Mouse (Mus musculus) testis, postnatal 10 days (tissue): ENCODE data around the gene Gm21440.
"Not testable (repeated sequence)": the region's sequence is repeated elsewhere in the genome, so short reads cannot be mapped to it uniquely, and the experiment has no call there.

Experiments used
- DNase-seq: peaks from one replicate; pipeline ENCODE4 v3.0.0; 2021; ENCODE audit warnings: low spot score

Gene Gm21440

GRCm38 (mm10) chrY:13252091-13252490 is at the start of gene Gm21440, which contains the start of gene Gm21454:
Gene Gm21440, plus strand, starts transcription at chrY:13252391.
Gene Gm21454, plus strand, starts transcription at chrY:13252442.
- not testable (repeated sequence) for DNase-seq

GRCm38 (mm10) chrY:13223828-13224227 is 28.4 kb upstream of the Gm21440 start, which contains the start of gene Gm21828:
Gene Gm21828, minus strand, starts transcription at chrY:13223928.
- not testable (repeated sequence) for DNase-seq
